Mouse (Mus musculus): Measurements from ENCODE around the gene Snapc4.
"Not testable (repeated sequence)": the region's sequence is repeated elsewhere in the genome, so short reads cannot be mapped to it uniquely, and the experiment has no call there.

Gene Snapc4

GRCm38 (mm10) chr2:26380131-26380771 lies at the start of gene Snapc4:
Gene Snapc4 (minus strand): TSS chr2:26380653.
- peak; percentile 83 to 89 for DNase-seq

- DNase-seq, result no peak
These were observed 49.4 kb upstream of the Snapc4 start for GRCm38 (mm10) chr2:26429851-26430250.

- no peak for DNase-seq
These were observed 44.1 kb upstream of the Snapc4 start for GRCm38 (mm10) chr2:26424541-26424940.

- no peak for DNase-seq
These were observed 42.6 kb upstream of the Snapc4 start for GRCm38 (mm10) chr2:26423086-26423485.

- DNase-seq, result no peak
These were observed 41.5 kb upstream of the Snapc4 start for GRCm38 (mm10) chr2:26421969-26422368.

GRCm38 (mm10) chr2:26418120-26418519 lies 37.7 kb upstream of the Snapc4 start:
- no peak for DNase-seq

- DNase-seq, result no peak
These were observed 36.6 kb upstream of the Snapc4 start for GRCm38 (mm10) chr2:26417066-26417465.

- no peak for DNase-seq
These were observed 30.5 kb upstream of the Snapc4 start for GRCm38 (mm10) chr2:26410931-26411411.

- DNase-seq, result no peak
These were observed 29.6 kb upstream of the Snapc4 start for GRCm38 (mm10) chr2:26410091-26410490.

GRCm38 (mm10) chr2:26409362-26409761 lies 28.9 kb upstream of the Snapc4 start:
- DNase-seq, result no peak

- peak; percentile 96 to 97 for DNase-seq
These were observed 28.3 kb upstream of the Snapc4 start, which contains the start of gene Inpp5e for GRCm38 (mm10) chr2:26408515-26409356. Gene Inpp5e (minus strand): TSS chr2:26409203.

GRCm38 (mm10) chr2:26403306-26403705 lies 22.9 kb upstream of the Snapc4 start:
- DNase-seq, result no peak

- no peak for DNase-seq
These were observed 21.8 kb upstream of the Snapc4 start for GRCm38 (mm10) chr2:26402265-26402664.

GRCm38 (mm10) chr2:26401023-26401422 lies 20.6 kb upstream of the Snapc4 start:
- no peak for DNase-seq

- no peak for DNase-seq
These were observed 19.8 kb upstream of the Snapc4 start for GRCm38 (mm10) chr2:26400296-26400695.

GRCm38 (mm10) chr2:26399647-26400046 lies 19.2 kb upstream of the Snapc4 start:
- no peak for DNase-seq

- DNase-seq, result no peak
These were observed 18.5 kb upstream of the Snapc4 start for GRCm38 (mm10) chr2:26398978-26399377.

GRCm38 (mm10) chr2:26391617-26392016 lies 11.2 kb upstream of the Snapc4 start:
- no peak for DNase-seq

- no peak for DNase-seq
These were observed 10.5 kb upstream of the Snapc4 start for GRCm38 (mm10) chr2:26390954-26391353.

GRCm38 (mm10) chr2:26389154-26389690 lies 8.8 kb upstream of the Snapc4 start, which contains the start of the genes Entr1 and Pmpca:
Gene Entr1 (minus strand): TSS chr2:26389316.
Gene Pmpca (plus strand): TSS chr2:26389339.
- peak; percentile 77 to 83 for DNase-seq

- DNase-seq, result peak; percentile 12 to 22
These were observed 8.3 kb upstream of the Snapc4 start for GRCm38 (mm10) chr2:26388682-26389153.

GRCm38 (mm10) chr2:26387713-26388112 lies 7.3 kb upstream of the Snapc4 start:
- no peak for DNase-seq

GRCm38 (mm10) chr2:26380871-26381270 lies 418 bp upstream of the Snapc4 start:
- DNase-seq, result not testable (repeated sequence)
